Mouse (Mus musculus): ENCODE data around the gene Boll. TPM values are rescaled to one million over a fixed set of nuclear protein-coding genes. Genes with fewer than 3 reads are reported as not detected.

Boll gene
- total and polyA plus RNA-seq, 2 experiments from 2014 or later, result 0.49 TPM; not detected in 1

GRCm38 (mm10) chr1:55405272-55406022 lies 42.2 kb upstream of the Boll start, which contains the start of gene Plcl1:
TSS of gene Plcl1 (plus strand) at chr1:55405921.
- H3K36me3 ChIP-seq (ENCODE audit: insufficient read depth, low read length), result no peaks in the 10 kb centered on the region

GRCm38 (mm10) chr1:55404439-55404838 lies 41.2 kb upstream of the Boll start:
- H3K27me3 ChIP-seq (ENCODE audit: insufficient read depth, low read length), result no peaks in the 10 kb centered on the region
- H3K27ac ChIP-seq (ENCODE audit: low read depth, low read length), result no peak overlapping the region
- H3K4me1 ChIP-seq (ENCODE audit: insufficient read depth, low read length), result no peaks in the 10 kb centered on the region
- H3K9me3 ChIP-seq (ENCODE audit: low read length), result no peaks in the 10 kb centered on the region
- H3K36me3 ChIP-seq (ENCODE audit: insufficient read depth, low read length), result no peaks in the 10 kb centered on the region
- peak overlapping the region; percentile 98; the same call in 1 of the 2 replicates for H3K4me2 ChIP-seq (ENCODE audit: low read depth, low read length, poor library complexity, severe bottlenecking)
- 1% methylated on average over 3 of the region's 3 CpGs for WGBS
- ATAC-seq (ENCODE audit: low FRiP score) (no peak), DNase-seq (ENCODE audit: low spot score) (peak; percentile 90)
- H3K9ac ChIP-seq (replicated peaks; ENCODE audit: low read length, poor library complexity, severe bottlenecking), result no peak overlapping the region
- H3K4me3 ChIP-seq (ENCODE audit: low read depth, low read length), result peak overlapping the region; percentile 76; the same call in 1 of the 2 replicates
- peak; percentile 89 for TF ChIP-seq CTCF (IDR thresholded peaks at IDR 0.05)

More at GRCm38 (mm10) chr1:55405272-55406022, 42.2 kb upstream of the Boll start, which contains the start of gene Plcl1:
- Histone ChIP-seq H3K27ac (ENCODE audit: low read depth, low read length) (peak within 1 kb of the TSS; percentile 69), H3K4me2 (ENCODE audit: low read depth, low read length, poor library complexity, severe bottlenecking) (peak within 1 kb of the TSS; percentile 98), H3K4me3 (ENCODE audit: low read depth, low read length) (peak within 1 kb of the TSS; percentile 76), H3K9me3 (ENCODE audit: low read length) (no peaks in the 10 kb centered on the region), H3K4me1 (ENCODE audit: insufficient read depth, low read length) (no peaks in the 10 kb centered on the region), H3K27me3 (ENCODE audit: insufficient read depth, low read length) (no peaks in the 10 kb centered on the region), H3K9ac (replicated peaks; ENCODE audit: low read length, poor library complexity, severe bottlenecking) (peak within 1 kb of the TSS; percentile 72)
- 4% methylated on average over 51 of the region's 51 CpGs for WGBS
- no peak for TF ChIP-seq CTCF (IDR thresholded peaks at IDR 0.05)
- ATAC-seq (ENCODE audit: low FRiP score) (peak; percentile 98), DNase-seq (ENCODE audit: low spot score) (peak; percentile 97)

- 35% methylated on average over 5 of the region's 5 CpGs for WGBS
These were observed 36.6 kb upstream of the Boll start for GRCm38 (mm10) chr1:55399891-55400290.

GRCm38 (mm10) chr1:55383114-55383773 lies 20.0 kb upstream of the Boll start:
- Histone ChIP-seq H3K4me3 (ENCODE audit: low read depth, low read length) (no peak overlapping the region), H3K27ac (ENCODE audit: low read depth, low read length) (no peak overlapping the region), H3K27me3 (ENCODE audit: insufficient read depth, low read length) (no peaks in the 10 kb centered on the region), H3K9ac (replicated peaks; ENCODE audit: low read length, poor library complexity, severe bottlenecking) (no peak overlapping the region), H3K4me2 (ENCODE audit: low read depth, low read length, poor library complexity, severe bottlenecking) (no peak overlapping the region), H3K9me3 (ENCODE audit: low read length) (no peaks in the 10 kb centered on the region), H3K36me3 (ENCODE audit: insufficient read depth, low read length) (no peaks in the 10 kb centered on the region), H3K4me1 (ENCODE audit: insufficient read depth, low read length) (no peaks in the 10 kb centered on the region)
- ATAC-seq (ENCODE audit: low FRiP score), result 0 out of 2 replicates have a peak, but pooled peaks have one; percentile 63
- WGBS, result 9% methylated on average over 9 of the region's 9 CpGs
- peak; percentile 90 for TF ChIP-seq CTCF (IDR thresholded peaks at IDR 0.05)
- peak; percentile 76 for DNase-seq (ENCODE audit: low spot score)

More at GRCm38 (mm10) chr1:55399891-55400290, 36.6 kb upstream of the Boll start:
- ATAC-seq (ENCODE audit: low FRiP score) (no peak), DNase-seq (ENCODE audit: low spot score) (peak; percentile 53)
- Histone ChIP-seq H3K9me3 (ENCODE audit: low read length) (no peaks in the 10 kb centered on the region), H3K36me3 (ENCODE audit: insufficient read depth, low read length) (no peaks in the 10 kb centered on the region), H3K4me3 (ENCODE audit: low read depth, low read length) (no peak overlapping the region), H3K4me2 (ENCODE audit: low read depth, low read length, poor library complexity, severe bottlenecking) (no peak overlapping the region), H3K4me1 (ENCODE audit: insufficient read depth, low read length) (no peaks in the 10 kb centered on the region), H3K27ac (ENCODE audit: low read depth, low read length) (no peak overlapping the region), H3K27me3 (ENCODE audit: insufficient read depth, low read length) (no peaks in the 10 kb centered on the region), H3K9ac (replicated peaks; ENCODE audit: low read length, poor library complexity, severe bottlenecking) (no peak overlapping the region)
- TF ChIP-seq CTCF (IDR thresholded peaks at IDR 0.05), result no peak

- no peak for ATAC-seq (ENCODE audit: low FRiP score)
- Histone ChIP-seq H3K4me2 (ENCODE audit: low read depth, low read length, poor library complexity, severe bottlenecking) (no peak overlapping the region), H3K4me1 (ENCODE audit: insufficient read depth, low read length) (no peaks in the 10 kb centered on the region), H3K9me3 (ENCODE audit: low read length) (no peaks in the 10 kb centered on the region), H3K4me3 (ENCODE audit: low read depth, low read length) (no peak overlapping the region), H3K9ac (replicated peaks; ENCODE audit: low read length, poor library complexity, severe bottlenecking) (no peak overlapping the region), H3K27ac (ENCODE audit: low read depth, low read length) (no peak overlapping the region), H3K36me3 (ENCODE audit: insufficient read depth, low read length) (no peaks in the 10 kb centered on the region), H3K27me3 (ENCODE audit: insufficient read depth, low read length) (no peaks in the 10 kb centered on the region)
- no peak for TF ChIP-seq CTCF (IDR thresholded peaks at IDR 0.05)
- DNase-seq (ENCODE audit: low spot score), result no peak
- 81% methylated on average over 2 of the region's 2 CpGs for WGBS
These were observed 17.3 kb upstream of the Boll start for GRCm38 (mm10) chr1:55380527-55380926.

GRCm38 (mm10) chr1:55372626-55373025 lies 9.4 kb upstream of the Boll start:
- DNase-seq (ENCODE audit: low spot score) (no peak), ATAC-seq (ENCODE audit: low FRiP score) (no peak)
- TF ChIP-seq CTCF (IDR thresholded peaks at IDR 0.05), result no peak
- Histone ChIP-seq H3K27me3 (ENCODE audit: insufficient read depth, low read length) (no peaks in the 10 kb centered on the region), H3K4me3 (ENCODE audit: low read depth, low read length) (no peak overlapping the region), H3K27ac (ENCODE audit: low read depth, low read length) (no peak overlapping the region), H3K9me3 (ENCODE audit: low read length) (no peaks in the 10 kb centered on the region), H3K36me3 (ENCODE audit: insufficient read depth, low read length) (no peaks in the 10 kb centered on the region), H3K4me2 (ENCODE audit: low read depth, low read length, poor library complexity, severe bottlenecking) (no peak overlapping the region), H3K4me1 (ENCODE audit: insufficient read depth, low read length) (no peaks in the 10 kb centered on the region), H3K9ac (replicated peaks; ENCODE audit: low read length, poor library complexity, severe bottlenecking) (no peak overlapping the region)
- 92% methylated on average over 3 of the region's 3 CpGs for WGBS
